Mouse (Mus musculus): ENCODE data around the gene Paqr6. TPM values are rescaled to one million over a fixed set of nuclear protein-coding genes. Genes with fewer than 3 reads are reported as not detected.
"Not testable (repeated sequence)": the region's sequence is repeated elsewhere in the genome, so short reads cannot be mapped to it uniquely, and the experiment has no call there.

Paqr6 gene
- total RNA-seq, 2 experiments from 2014 or later = 0.26 to 0.42 TPM

DNA sequence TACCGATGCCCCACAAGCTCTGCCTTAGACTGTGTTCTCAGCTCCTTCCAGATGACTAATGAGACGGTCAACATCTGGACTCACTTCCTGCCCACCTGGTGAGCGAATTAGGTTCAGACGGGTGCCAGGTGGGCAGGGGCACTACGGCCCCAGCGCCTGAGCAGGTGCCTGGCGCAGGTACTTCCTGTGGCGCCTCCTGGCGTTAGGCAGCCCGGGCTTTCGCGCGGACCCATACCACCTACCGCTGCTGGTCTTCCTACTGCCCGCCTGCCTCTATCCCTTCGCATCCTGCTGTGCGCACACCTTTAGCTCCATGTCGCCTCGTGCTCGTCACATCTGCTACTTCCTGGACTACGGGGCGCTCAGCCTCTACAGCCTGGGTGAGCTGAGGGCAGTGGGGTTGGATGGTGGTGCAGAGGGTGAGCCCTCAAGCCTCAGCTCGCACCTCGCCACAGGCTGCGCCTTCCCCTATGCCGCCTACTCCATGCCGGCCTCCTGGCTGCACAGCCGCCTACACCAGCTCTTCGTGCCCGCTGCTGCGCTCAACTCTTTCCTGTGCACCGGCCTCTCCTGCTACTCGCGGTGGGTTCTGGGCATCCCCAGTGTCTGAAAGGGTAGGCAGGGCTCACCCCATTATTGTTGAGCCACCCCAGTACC lies 1.4 kb downstream of the Paqr6 start:
- intact Hi-C loops (cut with DNase I) = no loop called here
- DNase-seq = no peak

DNA sequence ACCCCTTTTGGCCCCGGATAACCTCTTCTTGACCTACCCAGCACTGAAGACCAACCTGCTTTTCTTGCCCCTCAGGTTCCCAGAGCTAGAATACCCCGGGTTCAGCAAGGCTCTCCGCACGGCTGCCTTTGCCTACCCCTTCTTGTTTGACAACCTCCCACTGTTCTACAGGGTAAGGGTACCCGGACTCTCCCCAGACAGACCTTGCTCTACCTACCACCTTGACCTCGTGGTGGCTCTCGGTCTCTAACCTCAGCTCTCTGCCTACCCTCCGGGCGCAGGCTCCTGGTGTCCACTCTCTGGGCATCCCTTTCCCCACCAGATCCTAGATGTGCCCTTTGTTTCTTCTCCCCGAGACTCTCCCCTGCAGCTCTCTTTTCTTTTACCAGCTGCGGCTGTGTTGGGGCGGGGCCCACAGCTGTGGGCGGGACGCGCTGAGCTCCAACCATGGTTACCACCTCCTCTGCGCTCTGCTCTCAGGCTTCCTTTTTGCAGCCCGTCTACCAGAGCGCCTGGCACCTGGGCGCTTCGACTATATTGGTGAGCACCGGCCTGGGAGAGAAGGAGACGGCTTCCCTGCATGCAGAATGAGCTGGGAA lies 2.5 kb downstream of the Paqr6 start:
- intact Hi-C loops (cut with DNase I); DNase-seq: not testable (repeated sequence)

DNA sequence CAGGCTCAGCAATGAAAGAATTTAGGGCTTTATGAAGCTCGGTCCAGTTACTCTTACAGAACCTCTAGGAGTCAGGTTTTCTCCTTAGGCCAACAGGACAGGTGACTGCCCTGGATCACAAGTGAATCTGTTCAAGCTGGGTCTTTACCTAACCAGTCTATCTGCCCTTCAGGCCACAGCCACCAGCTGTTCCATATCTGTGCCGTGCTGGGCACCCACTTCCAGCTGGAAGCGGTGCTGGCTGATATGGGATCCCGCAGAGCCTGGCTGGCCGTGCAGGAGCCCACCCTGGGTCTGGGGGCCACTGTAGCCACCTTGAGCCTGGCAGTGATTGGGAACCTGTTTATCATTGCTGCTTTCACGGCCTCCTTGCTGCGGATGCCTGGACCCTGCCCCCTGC lies 3.1 kb downstream of the Paqr6 start:
- DNase-seq; intact Hi-C loops (cut with DNase I): not testable (repeated sequence)

DNA sequence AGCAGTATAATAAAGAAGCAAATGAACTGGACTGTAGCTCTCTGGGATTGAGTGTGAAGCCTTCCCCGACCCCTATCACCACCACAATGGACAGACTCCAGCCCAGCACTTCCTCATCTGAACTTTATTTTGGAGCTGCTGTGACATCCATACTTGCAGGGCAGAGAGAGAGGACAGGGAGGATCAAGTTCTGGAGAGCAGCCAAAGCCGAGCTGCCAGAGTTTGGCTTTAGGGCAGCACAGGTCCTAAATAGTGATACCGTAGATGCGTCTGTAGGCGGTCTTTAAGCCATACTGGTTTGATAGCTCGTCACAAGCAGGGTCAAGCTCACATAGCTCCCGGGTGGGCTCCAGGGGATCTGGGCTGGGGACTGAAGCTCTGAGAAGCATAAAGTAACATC lies 4.1 kb downstream of the Paqr6 start:
- DNase-seq = peak in 1 of 2 experiments; percentile 34

DNA sequence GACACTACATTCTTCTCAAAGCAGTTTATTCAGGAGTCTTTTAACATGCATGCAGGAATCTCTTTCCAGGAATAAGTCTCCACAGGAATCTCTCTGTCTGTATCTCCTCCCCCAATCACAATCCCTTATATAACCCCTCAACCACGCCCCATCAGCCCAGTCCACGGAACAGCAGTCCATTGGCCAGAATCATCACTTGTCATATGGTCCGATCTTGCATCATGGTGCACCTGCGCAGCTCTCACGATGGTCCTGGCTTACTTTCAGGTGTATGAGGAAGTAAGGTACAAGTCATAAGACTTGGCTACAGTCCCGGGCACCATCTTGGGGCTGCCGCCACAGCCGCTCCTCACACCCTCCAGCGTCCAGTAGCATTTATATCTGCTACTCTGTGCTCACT lies 8.3 kb downstream of the Paqr6 start, which contains the start of gene Bglap3:
Bglap3 (minus strand) TSS at position 101 of the 400 bp plus-strand sequence.
- intact Hi-C loops (cut with DNase I); DNase-seq: not testable (repeated sequence)

More for the DNA sequence above, 4.1 kb downstream of the Paqr6 start:
- intact Hi-C loops (cut with DNase I) = not testable (repeated sequence)

DNA sequence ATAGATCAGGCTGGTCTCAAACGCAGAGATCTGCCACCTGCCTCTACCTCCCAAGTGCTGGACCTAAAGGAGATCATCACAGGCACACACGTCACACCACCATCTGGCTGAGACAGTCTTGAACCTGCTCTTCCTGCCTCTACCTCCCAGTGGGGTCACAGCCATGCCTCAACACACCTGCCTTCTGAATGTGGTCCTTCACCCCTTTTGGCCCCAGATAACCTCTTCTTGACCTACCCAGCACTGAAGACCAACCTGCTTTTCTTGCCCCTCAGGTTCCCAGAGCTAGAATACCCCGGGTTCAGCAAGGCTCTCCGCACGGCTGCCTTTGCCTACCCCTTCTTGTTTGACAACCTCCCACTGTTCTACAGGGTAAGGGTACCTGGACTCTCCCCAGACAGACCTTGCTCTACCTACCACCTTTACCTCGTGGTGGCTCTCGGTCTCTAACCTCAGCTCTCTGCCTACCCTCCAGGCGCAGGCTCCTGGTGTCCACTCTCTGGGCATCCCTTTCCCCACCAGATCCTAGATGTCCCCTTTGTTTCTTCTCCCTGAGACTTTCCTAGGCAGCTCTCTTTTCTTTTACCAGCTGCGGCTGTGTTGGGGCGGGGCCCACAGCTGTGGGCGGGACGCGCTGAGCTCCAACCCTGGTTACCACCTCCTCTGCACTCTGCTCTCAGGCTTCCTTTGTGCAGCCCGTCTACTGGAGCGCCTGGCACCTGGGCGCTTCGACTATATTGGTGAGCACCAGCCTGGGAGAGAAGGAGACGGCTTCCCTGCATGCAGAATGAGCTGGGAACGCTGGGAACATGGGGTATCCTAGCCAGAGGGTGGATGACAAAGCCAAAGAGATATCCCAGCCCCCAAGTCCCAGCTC lies 11.6 kb downstream of the Paqr6 start:
- intact Hi-C loops (cut with DNase I); DNase-seq: not testable (repeated sequence)

DNA sequence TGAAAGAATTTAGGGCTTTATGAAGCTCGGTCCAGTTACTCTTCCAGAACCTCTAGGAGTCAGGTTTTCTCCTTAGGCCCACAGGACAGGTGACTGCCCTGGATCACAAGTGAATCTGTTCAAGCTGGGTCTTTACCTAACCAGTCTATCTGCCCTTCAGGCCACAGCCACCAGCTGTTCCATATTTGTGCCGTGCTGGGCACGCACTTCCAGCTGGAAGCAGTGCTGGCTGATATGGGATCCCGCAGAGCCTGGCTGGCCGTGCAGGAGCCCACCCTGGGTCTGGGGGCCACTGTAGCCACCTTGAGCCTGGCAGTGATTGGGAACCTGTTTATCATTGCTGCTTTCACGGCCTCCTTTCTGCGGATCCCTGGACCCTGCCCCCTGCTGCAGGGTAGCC lies 12.3 kb downstream of the Paqr6 start:
- DNase-seq; intact Hi-C loops (cut with DNase I): not testable (repeated sequence)

DNA sequence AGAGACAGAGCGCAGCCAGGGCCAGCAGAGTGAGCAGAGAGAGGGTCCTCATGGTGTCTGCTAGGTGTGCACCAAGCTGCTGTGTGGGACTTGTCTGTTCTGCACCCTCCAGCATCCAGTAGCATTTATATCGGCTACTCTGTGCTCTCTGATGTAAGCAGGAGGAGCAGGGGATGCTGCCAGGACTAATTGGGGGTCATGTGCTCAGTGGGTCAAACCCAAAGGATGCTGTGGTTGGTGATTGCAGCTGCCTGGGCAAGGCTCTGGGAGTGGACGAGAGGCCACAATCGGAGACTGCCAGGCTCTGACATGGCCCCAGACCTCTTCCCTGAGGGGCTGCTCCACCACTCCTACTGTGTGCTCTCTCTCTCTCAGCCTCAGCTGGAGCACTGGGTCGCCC lies 14.2 kb downstream of the Paqr6 start, which contains the start of gene Bglap2:
Bglap2 (minus strand) TSS at position 101 of the 400 bp plus-strand sequence.
- intact Hi-C loops (cut with DNase I); DNase-seq: not testable (repeated sequence)

DNA sequence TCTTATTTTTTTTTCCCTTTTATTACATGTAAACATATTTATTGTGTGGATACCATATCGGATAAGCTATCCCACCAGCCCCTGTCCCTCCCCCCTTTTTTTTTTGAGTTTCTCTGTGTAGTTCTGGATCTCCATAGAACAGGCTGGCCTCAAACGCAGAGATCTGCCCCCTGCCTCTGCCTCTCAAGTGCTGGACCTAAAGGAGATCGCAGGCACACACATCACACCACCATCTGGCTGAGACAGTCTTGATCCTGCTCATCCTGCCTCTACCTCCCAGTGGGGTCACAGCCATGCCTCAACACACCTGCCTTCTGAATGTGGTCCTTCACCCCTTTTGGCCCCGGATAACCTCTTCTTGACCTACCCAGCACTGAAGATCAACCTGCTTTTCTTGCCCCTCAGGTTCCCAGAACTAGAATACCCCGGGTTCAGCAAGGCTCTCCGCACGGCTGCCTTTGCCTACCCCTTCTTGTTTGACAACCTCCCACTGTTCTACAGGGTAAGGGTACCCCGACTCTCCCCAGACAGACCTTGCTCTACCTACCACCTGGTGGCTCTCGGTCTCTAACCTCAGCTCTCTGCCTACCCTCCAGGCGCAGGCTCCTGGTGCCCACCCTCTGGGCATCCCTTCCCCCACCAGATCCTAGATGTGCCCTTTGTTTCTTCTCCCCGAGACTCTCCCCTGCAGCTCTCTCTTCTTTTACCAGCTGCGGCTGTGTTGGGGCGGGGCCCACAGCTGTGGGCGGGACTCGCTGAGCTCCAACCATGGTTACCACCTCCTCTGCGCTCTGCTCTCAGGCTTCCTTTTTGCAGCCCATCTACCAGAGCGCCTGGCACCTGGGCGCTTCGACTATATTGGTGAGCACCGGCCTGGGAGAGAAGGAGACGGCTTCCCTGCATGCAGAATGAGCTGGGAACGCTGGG lies 17.3 kb downstream of the Paqr6 start:
- intact Hi-C loops (cut with DNase I); DNase-seq: not testable (repeated sequence)

DNA sequence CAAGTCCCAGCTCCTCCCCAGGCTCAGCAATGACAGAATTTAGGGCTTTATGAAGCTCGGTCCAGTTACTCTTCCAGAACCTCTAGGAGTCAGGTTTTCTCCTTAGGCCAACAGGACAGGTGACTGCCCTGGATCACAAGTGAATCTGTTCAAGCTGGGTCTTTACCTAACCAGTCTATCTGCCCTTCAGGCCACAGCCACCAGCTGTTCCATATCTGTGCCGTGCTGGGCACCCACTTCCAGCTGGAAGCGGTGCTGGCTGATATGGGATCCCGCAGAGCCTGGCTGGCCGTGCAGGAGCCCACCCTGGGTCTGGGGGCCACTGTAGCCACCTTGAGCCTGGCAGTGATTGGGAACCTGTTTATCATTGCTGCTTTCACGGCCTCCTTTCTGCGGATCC lies 18.0 kb downstream of the Paqr6 start:
- intact Hi-C loops (cut with DNase I); DNase-seq: not testable (repeated sequence)

DNA sequence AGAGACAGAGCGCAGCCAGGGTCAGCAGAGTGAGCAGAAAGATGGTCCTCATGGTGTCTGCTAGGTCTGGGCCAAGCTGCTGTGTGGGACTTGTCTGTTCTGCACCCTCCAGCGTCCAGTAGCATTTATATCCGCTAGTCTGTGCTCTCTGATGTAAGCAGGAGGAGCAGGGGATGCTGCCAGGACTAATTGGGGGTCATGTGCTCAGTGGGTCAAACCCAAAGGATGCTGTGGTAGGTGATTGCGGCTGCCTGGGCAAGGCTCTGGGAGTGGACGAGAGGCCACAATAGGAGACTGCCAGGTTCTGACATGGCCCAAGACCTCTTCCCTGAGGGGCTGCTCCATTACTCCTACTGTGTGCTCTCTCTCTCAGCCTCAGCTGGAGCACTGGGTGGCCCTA lies 20.0 kb downstream of the Paqr6 start, which contains the start of gene Bglap:
Bglap (minus strand) TSS at position 101 of the 400 bp plus-strand sequence.
- intact Hi-C loops (cut with DNase I) = no loop called here

DNA sequence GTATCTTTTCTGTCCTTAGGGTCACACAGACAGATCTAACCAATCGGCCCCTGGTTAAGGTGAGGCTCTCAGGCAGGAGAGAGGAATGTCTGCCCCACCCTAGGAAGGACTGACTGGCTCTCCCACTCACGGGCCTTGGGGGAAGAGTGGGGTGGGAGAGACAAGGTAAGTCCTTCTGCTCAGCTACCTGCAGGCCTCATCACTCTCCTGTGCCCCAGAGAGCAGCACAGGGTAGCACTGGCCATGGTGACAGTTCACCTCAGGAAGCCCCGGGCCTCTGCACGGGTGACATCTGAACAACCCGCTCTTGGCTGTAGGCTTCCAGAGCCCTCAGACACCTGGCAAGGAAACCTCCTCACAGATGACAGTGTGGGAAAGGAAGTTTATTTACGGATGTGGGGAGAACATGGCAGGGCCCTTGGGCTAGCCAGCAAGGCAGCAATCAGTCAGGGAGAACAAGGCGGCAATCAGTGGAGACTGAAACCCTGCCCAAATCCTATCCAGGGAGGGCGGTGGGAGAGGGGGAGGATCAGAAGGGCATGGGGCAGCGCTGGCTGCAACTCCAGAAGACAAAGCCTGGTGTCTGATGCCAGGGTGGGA lies 29.5 kb downstream of the Paqr6 start:
- intact Hi-C loops (cut with DNase I) = no loop called here
- no peak for DNase-seq

More for the DNA sequence above, 20.0 kb downstream of the Paqr6 start, which contains the start of gene Bglap:
- DNase-seq = no peak

DNA sequence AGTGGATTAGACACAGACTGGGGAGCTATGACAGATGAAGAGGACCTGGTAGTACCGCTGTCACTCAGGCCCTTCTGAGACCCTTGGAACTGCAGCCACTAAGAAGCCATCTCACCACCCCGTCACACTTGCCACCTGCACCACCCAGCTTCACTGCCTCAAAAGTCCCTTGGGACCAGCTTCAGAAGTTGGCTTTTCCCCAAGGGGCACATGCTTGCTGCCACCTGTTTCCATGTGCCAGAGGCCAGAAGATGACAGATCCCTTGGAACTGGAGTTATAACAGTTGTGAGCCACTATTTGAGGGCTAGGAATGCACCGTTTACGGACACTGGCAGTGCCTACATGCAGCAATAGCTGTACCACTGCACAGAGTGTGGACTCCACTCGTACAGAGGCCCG lies 30.9 kb downstream of the Paqr6 start:
- intact Hi-C loops (cut with DNase I) = no loop called here

DNA sequence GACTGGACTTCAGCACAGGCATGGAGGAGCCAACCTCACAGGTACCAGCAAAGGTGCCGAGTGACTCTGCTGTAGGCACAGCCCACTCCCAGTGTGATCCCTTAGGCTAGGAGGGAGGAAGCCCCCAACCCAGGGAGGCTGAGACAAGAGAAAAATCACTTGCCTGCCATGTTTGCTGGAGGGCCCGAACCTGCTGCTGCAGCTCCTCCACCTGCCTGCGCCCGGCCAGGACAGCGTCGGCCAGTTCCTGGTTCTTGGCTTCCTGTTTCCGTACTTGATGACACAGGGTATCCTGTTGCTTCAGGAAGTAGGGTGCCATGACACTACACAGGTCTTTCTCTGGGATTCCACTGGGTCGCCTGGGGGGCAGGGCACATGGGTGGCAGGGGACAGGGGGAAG lies 31.4 kb downstream of the Paqr6 start:
- no peak for DNase-seq
- intact Hi-C loops (cut with DNase I) = no loop called here

More for the DNA sequence above, 30.9 kb downstream of the Paqr6 start:
- DNase-seq = no peak

DNA sequence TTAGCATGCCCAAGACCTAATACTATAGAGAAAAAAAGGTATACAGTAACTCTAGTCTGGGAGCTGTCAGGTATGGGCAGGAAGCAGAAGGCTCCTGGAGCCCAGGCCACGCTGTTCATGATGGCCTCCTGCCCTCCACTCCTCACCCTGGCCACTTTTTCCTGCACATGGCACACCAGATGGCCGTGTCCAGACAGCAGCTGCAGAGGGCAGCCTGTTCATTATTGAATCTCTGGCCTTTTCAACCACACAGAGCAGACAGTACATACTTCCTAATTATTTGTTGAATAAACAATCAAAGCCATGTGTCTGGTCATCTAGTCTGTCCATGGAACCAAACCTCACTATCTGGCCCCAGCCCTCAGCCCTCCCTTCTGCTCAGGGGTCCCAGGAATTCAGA lies 34.3 kb downstream of the Paqr6 start:
- intact Hi-C loops (cut with DNase I) = no loop called here
- DNase-seq = no peak

DNA sequence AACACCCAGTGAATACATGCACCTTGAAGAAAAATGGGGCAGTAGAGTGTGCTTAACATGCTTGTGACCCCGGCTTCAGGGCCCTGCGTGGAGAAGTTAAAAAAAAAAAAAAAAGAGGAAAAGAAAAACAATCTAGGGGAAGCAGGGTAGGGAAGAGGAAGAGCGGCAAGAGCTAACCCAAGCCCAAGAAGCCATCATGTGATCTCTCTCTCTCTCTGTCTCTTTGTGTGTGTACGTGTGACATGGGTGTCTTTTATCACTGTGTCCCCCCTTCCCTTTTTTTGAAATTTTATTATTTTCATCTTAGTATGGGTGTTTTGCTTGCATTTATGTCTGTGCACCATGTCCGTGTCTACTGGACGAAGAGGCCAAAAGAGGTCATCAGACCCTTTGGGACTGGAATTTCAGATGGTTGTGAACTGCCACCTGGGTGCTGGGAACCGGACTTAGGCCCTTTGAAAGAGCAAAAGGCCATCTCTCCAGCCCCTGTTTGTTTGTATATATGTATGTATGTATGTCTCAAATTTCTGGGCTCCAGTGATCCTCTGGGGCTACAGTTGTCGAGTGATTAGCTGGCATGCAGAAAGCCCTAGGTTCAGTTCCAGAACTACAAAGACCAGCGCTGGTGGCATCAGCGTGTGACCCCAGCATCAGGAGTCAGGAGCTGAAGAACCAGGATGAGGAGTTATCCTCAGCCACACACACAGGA lies 39.3 kb downstream of the Paqr6 start:
- DNase-seq = no peak
- intact Hi-C loops (cut with DNase I) = no loop called here

DNA sequence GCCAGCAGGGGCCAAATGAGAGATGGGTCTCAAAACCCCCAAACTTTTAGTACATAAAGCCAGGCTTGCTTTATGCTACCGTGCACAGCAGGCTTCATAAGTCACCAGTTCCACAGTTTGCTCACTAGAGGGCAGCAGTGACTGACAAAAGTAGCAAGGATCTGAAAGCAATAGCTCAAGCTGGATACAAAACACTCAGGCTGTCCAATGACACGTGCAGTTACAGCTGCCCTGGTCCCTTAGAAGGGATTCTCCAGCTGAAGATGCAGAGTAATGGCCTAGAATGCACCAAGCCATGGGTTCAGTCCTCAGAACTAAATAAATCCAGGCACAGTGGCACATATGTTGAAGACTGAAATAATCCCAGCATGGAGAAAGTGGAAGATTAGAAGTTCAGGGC lies 42.7 kb downstream of the Paqr6 start:
- intact Hi-C loops (cut with DNase I) = no loop called here
- peak in 1 of 2 experiments; percentile 35 for DNase-seq

DNA sequence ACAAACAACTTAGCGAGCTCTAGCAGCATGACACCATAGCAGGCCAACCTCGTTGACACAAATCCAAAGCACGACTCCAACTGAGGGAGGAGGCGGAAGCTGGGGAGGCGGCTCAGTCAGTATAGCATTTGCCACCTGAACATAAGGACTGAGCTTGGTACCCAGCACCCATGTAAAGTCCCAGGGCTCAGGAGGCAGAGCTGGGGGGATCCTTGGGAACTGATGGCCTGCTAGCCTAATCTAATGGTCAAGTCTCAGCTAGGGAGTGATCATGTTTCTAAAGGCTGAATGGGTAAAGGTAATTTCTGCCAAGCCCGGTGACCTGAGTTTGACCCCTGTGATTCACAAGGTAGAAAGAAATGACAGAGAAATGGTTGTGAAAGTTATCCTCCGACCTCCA lies 43.1 kb downstream of the Paqr6 start:
- intact Hi-C loops (cut with DNase I) = no loop called here

DNA sequence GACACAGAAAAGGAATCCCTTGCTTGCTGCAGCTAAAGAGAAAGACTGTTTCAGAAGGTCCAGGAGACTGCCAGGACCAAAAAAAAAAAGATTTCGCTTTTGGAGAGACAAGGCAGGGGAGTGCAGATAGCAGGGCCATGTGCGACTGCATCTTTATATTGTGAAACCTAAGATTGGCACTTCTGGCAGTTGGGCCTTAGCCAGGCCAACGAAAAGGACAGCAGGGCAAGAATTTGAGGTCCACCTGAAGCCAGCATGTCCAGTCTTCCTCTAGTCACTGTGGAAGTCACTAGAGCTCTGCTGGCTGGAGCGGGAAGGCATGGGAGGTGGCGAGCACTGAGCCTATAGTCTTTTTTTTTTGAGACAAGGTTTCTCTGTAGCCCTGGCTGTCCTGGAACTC lies 44.6 kb downstream of the Paqr6 start:
- intact Hi-C loops (cut with DNase I) = loop anchor here (1.0 to 2.0 kb wide), 2 partner anchors 58 to 118 kb away; no protein-coding TSS in a partner anchor

More for the DNA sequence above, 43.1 kb downstream of the Paqr6 start:
- DNase-seq = no peak

More for the DNA sequence above, 44.6 kb downstream of the Paqr6 start:
- no peak for DNase-seq
